Mouse (Mus musculus) lung, postnatal 0 days (tissue): ENCODE data around the gene Tuba3b. TPM values are rescaled to one million over a fixed set of nuclear protein-coding genes. Genes with fewer than 3 reads are reported as not detected.

ENCODE experiments used
- ATAC-seq: fragments of 200-750 bp; cut with Nextera tagmentation; 2 replicates; pipeline ENCODE4 v1.8.0; 2017; ENCODE audit warnings: moderate library complexity
- DNase-seq: peaks from one replicate; pipeline ENCODE4 v3.0.0-alpha.2; 2016; ENCODE audit warnings: low spot score
- H3K27ac ChIP-seq: fragments of 300-500 bp; sonication (generic); 2 replicates; pipeline ENCODE4 v1.5.1; 2014; ENCODE audit warnings: antibody characterized with exemption, mild to moderate bottlenecking, low read length, mixed read lengths
- H3K27me3 ChIP-seq: fragments of 300-500 bp; sonication (generic); replicated peaks from 2 replicates; pipeline ENCODE4 v1.6.1; 2014; ENCODE audit warnings: low read length, mixed read lengths; ENCODE audit not compliant: insufficient read depth
- H3K36me3 ChIP-seq: fragments of 300-500 bp; sonication (generic); 2 replicates; pipeline ENCODE4 v1.6.1; 2014; ENCODE audit warnings: low read length, mixed read lengths; ENCODE audit not compliant: insufficient read depth
- H3K4me1 ChIP-seq: fragments of 300-500 bp; sonication (generic); 2 replicates; pipeline ENCODE4 v1.6.1; 2014; ENCODE audit warnings: antibody characterized with exemption, low read depth, low read length, mixed read lengths; ENCODE audit not compliant: insufficient read depth
- H3K4me2 ChIP-seq: fragments of 300-500 bp; sonication (generic); replicated peaks from 2 replicates; pipeline ENCODE4 v1.6.1; 2014; ENCODE audit warnings: low read depth, mild to moderate bottlenecking, low read length, moderate library complexity, mixed read lengths
- H3K4me3 ChIP-seq: fragments of 300-500 bp; sonication (generic); 2 replicates; pipeline ENCODE4 v1.5.1; 2014; ENCODE audit warnings: low read depth, low read length
- H3K9ac ChIP-seq: fragments of 300-500 bp; sonication (generic); replicated peaks from 2 replicates; pipeline ENCODE4 v1.6.1; 2014; ENCODE audit warnings: low read depth, mild to moderate bottlenecking
- H3K9me3 ChIP-seq: fragments of 300-500 bp; sonication (generic); 2 replicates; pipeline ENCODE4 v1.6.1; 2016; ENCODE audit warnings: low read length, mixed read lengths
- CTCF ChIP-seq: IDR thresholded peaks from 2 replicates; pipeline ENCODE4 v1.5.1; 2016; ENCODE audit warnings: antibody characterized with exemption, mild to moderate bottlenecking
- EP300 ChIP-seq: IDR thresholded peaks from 2 replicates; pipeline ENCODE4 v1.6.1; 2016; ENCODE audit warnings: antibody characterized with exemption, mild to moderate bottlenecking, control low read depth
- WGBS: fragments of 180-500 bp; shearing (Covaris S2); extraction: QIAGEN DNeasy Blood & Tissue Kit; methylation state at CpG from one replicate; pipeline ENCODE4 v1.1.7; 2014; 5-methylcytosine and 5-hydroxymethylcytosine counted together
- polyA plus RNA-seq: library from polyadenylated mRNA; unstranded; fragments of >200 nt; fragmentation: Nextera tagmentation; extraction: Ambion mirVana; gene quantifications from 2 replicates; pipeline ENCODE4 v1.2.1, GENCODE M21; 2015

Tuba3b gene
- polyA plus RNA-seq, 1 experiment from 2014 or later, result not detected

DNA sequence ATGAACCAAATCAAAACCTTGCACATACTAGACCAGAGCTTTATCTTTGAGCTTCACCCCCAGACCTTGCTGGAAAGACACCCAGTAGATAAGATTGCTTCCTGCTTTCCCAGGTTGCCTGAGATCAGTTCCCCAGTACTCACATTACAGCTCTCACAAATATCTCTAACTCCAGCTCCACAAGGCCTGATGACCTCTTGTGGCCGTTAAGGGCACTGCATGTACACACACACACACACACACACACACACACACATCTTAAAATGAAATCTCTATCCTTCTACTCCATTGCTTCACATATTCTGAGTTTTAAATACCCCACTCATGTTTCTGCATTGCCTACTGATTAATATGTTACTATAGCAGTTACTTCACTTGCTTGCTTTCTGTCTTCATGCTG, 40.1 kb downstream of the Tuba3b start:
- ATAC-seq, result no peak
- H3K4me2 ChIP-seq, result no peak overlapping the region
- H3K36me3 ChIP-seq, result no peaks in the 10 kb centered on the region
- no peaks in the 10 kb centered on the region for H3K9me3 ChIP-seq
- no peak overlapping the region for H3K27ac ChIP-seq
- no peak for DNase-seq
- H3K4me3 ChIP-seq, result no peak overlapping the region
- 84% methylated on average over 1 of the region's 1 CpGs for WGBS
- no peak overlapping the region for H3K9ac ChIP-seq
- TF ChIP-seq CTCF (peak; percentile 46), EP300 (no peak)
- no peaks in the 10 kb centered on the region; the same call in 1 of the 2 replicates for H3K4me1 ChIP-seq
- H3K27me3 ChIP-seq, result no peaks in the 10 kb centered on the region

DNA sequence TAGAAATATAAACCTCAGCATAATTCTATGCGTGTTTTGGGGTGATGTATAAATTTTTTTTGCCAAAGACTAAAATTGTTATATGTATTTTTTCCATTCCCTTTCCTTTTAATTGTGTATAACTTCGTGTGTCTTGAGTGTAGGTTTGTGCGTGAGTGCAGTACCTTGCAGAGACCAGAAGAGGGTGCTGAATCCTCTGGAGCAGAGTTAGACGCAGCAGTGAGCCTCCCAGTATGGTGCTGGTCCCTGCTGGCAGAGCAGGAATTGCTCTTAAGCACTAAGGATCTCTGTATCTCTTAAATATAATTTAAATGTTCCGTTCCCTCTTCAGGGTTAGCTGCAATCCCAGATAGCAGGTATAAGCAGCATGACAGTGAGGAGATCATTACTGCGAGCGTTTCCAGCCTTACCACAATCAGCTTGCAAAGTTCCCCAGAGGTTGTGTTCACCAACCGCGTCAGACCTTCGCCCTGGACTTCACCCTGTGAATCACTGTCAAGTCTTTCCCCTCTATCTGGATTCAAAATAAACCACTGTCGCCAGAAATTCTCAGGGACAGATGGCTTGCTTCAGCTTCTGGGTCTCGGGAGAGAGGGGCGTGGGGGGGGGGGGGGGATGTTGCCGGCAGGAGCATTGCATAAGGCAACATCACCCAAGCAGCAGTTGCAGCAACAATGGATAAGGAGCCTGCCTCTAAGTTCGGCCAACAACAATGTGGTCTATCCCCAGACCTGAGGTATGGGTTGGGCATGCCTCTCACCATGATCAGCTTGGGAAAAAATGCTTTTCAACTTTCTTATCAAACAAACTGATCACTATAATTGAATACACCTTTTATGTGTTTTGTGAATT, 41.4 kb downstream of the Tuba3b start:
- WGBS, result 62% methylated on average over 15 of the region's 15 CpGs
- peak; percentile 37; the same call in 1 of the 2 replicates for ATAC-seq

DNA sequence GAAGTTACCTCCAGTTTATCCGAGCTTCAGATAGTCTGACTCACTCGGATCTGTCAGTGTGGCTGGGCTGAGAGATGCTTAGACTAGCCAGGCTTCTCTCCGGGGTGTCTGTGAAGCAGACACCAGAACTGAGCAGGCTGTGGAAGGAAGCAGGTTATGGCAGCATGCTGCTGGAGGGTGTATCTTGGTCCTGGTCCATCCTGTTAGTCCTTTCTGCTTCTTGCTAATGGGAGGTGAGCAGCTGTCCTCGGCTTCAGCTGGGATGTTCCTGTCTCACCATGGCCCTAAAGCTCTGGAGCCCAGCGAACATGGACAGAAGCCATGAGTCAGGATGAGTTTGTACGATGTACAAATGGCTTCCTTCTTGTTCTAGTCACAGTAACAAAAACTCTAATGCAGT, 43.6 kb downstream of the Tuba3b start:
- WGBS, result 65% methylated on average over 6 of the region's 6 CpGs
- ATAC-seq, result no peak

More for the DNA sequence above, 41.4 kb downstream of the Tuba3b start:
- H3K4me2 ChIP-seq, result no peak overlapping the region
- H3K4me1 ChIP-seq, result no peaks in the 10 kb centered on the region; the same call in 1 of the 2 replicates
- H3K36me3 ChIP-seq, result no peaks in the 10 kb centered on the region
- H3K27me3 ChIP-seq, result no peaks in the 10 kb centered on the region
- DNase-seq, result peak; percentile 39
- TF ChIP-seq EP300 (no peak), CTCF (peak; percentile 66)
- H3K4me3 ChIP-seq, result no peak overlapping the region
- H3K9ac ChIP-seq, result no peak overlapping the region
- no peak overlapping the region for H3K27ac ChIP-seq
- no peaks in the 10 kb centered on the region for H3K9me3 ChIP-seq

DNA sequence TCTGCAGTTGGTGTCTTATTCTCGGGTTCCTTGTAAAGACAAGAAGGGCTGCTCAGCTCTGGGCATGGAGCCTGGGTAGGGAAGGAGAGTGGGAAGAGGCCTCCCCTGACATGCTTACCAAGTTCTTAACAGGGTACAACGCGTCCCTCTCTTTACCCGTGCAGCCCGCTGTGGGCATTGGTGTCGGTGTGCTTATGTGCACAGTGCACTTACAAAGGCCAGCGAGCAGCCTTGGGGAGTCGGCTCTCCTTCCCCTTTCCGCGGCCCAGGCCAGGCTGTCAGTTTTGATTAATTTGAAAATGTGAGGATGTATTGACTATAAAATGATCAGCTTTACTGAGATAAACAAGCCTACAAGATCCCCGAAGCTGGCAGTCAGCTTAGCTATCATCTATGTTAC, 45.4 kb downstream of the Tuba3b start:
- Histone ChIP-seq H3K4me3 (no peak overlapping the region), H3K4me1 (no peaks in the 10 kb centered on the region), H3K9me3 (no peaks in the 10 kb centered on the region; the same call in 1 of the 2 replicates), H3K36me3 (no peaks in the 10 kb centered on the region), H3K27me3 (no peaks in the 10 kb centered on the region), H3K9ac (no peak overlapping the region), H3K27ac (no peak overlapping the region), H3K4me2 (no peak overlapping the region)
- TF ChIP-seq EP300 (no peak), CTCF (no peak)
- no peak for ATAC-seq
- DNase-seq, result no peak
- WGBS, result 50% methylated on average over 11 of the region's 11 CpGs

More for the DNA sequence above, 43.6 kb downstream of the Tuba3b start:
- no peak for DNase-seq
- Histone ChIP-seq H3K27ac (no peak overlapping the region), H3K4me2 (no peak overlapping the region), H3K9me3 (no peaks in the 10 kb centered on the region), H3K4me3 (no peak overlapping the region), H3K27me3 (no peaks in the 10 kb centered on the region), H3K4me1 (no peaks in the 10 kb centered on the region), H3K9ac (no peak overlapping the region), H3K36me3 (no peaks in the 10 kb centered on the region)
- TF ChIP-seq CTCF, result no peak
- TF ChIP-seq EP300, result no peak

DNA sequence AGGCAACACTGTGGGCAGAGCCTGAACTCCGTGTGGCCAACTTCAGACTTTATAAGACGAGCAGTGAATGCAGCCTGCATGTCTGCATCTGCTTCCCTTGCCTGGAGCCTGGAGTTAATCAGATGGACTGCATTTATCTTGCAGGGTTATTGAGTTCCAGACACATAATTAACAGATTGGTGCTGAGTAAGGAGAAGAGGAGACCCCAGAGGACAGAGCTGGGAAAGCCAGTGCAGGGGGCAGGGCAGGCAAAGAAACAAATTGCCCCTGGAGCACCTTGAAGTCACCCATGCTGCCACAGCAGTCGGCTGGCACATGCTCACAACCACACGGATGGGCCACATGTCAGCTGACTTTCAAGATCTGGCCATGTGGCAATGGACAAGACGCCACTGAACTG, 48.7 kb downstream of the Tuba3b start:
- Histone ChIP-seq H3K4me1 (no peaks in the 10 kb centered on the region), H3K27ac (no peak overlapping the region), H3K9ac (no peak overlapping the region), H3K4me3 (no peak overlapping the region), H3K27me3 (no peaks in the 10 kb centered on the region), H3K9me3 (no peaks in the 10 kb centered on the region; the same call in 1 of the 2 replicates), H3K36me3 (no peaks in the 10 kb centered on the region), H3K4me2 (no peak overlapping the region)
- no peak for TF ChIP-seq CTCF
- 65% methylated on average over 5 of the region's 5 CpGs for WGBS
- DNase-seq, result no peak
- no peak for ATAC-seq

DNA sequence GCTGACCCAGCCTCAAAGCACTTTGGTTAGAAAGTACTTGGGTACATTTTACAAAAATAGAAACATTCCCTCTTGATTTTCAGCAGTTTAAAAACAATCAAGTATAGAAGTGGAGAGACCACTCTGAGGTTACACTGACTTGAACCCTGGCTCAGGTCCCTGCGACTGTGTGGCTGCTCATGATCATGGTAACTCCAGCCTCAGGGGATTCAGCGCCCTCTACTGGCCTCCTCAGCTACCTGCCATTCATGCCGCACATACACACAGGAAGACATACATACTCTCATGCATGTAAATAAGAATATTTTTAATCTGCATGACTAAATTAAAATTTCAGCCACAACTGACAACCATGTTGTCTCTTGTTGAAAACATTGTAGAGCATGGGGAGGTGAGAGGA, 50.2 kb downstream of the Tuba3b start:
- H3K9me3 ChIP-seq, result no peaks in the 10 kb centered on the region; the same call in 1 of the 2 replicates
- DNase-seq (no peak), ATAC-seq (no peak)
- H3K27me3 ChIP-seq, result no peaks in the 10 kb centered on the region
- no peaks in the 10 kb centered on the region for H3K36me3 ChIP-seq
- H3K9ac ChIP-seq, result no peak overlapping the region
- TF ChIP-seq EP300 (no peak), CTCF (0 out of 2 replicates have a peak, but pooled peaks have one; percentile 17)
- H3K4me2 ChIP-seq, result no peak overlapping the region
- no peak overlapping the region for H3K27ac ChIP-seq
- no peaks in the 10 kb centered on the region for H3K4me1 ChIP-seq
- WGBS, result 88% methylated on average over 3 of the region's 3 CpGs
- no peak overlapping the region for H3K4me3 ChIP-seq
